Mouse (Mus musculus) MEL (cell line): ENCODE results near the gene Atpif1.

Source experiments
- CHD1 ChIP-seq: IDR thresholded peaks from 2 replicates; pipeline ENCODE4 v1.6.1; 2012; ENCODE audit warnings: low read depth, mild to moderate bottlenecking, inconsistent platforms, low read length, improper control_type of control experiment
- CTCF ChIP-seq, 3 experiments: IDR thresholded peaks in 2 of 3; conservative IDR thresholded peaks in 1 of 3; 2 replicates each; pipeline ENCODE4 v1.5.1; 2011 to 2012; ENCODE audit warnings: low read length in 3 of 3, low read depth in 2 of 3, mild to moderate bottlenecking in 2 of 3, improper control_type of control experiment in 1 of 3, inconsistent platforms in 1 of 3, mixed read lengths in 1 of 3, moderate library complexity in 1 of 3; ENCODE audit not compliant: control insufficient read depth in 1 of 3, insufficient read depth in 1 of 3, poor library complexity in 1 of 3, severe bottlenecking in 1 of 3
- EP300 ChIP-seq, 2 experiments: IDR thresholded peaks; 2 replicates each; pipeline ENCODE4 v1.6.1; 2011; ENCODE audit warnings: improper control_type of control experiment in 2 of 2, low read length in 2 of 2, low read depth in 1 of 2, mild to moderate bottlenecking in 1 of 2
- HCFC1 ChIP-seq: IDR thresholded peaks from 2 replicates; pipeline ENCODE4 v1.6.1; 2012; ENCODE audit warnings: low read depth, mild to moderate bottlenecking, inconsistent platforms, low read length, improper control_type of control experiment, moderate library complexity
- NELFE ChIP-seq: IDR thresholded peaks from 2 replicates; pipeline ENCODE4 v1.6.1; 2011; ENCODE audit warnings: low read depth, low read length, improper control_type of control experiment
- POLR2A ChIP-seq, 2 experiments: IDR thresholded peaks; 2 replicates each; pipeline ENCODE4 v1.6.1; 2011 to 2012; ENCODE audit warnings: low read length in 2 of 2, mild to moderate bottlenecking in 2 of 2, control low read depth in 1 of 2, improper control_type of control experiment in 1 of 2, low read depth in 1 of 2, moderate library complexity in 1 of 2; ENCODE audit not compliant: control insufficient read depth in 1 of 2, insufficient read depth in 1 of 2, poor library complexity in 1 of 2
- RCOR1 ChIP-seq: IDR thresholded peaks from 2 replicates; pipeline ENCODE4 v1.6.1; 2012; ENCODE audit warnings: low read depth, mild to moderate bottlenecking, inconsistent platforms, low read length, improper control_type of control experiment
- SIN3A ChIP-seq: IDR thresholded peaks from 2 replicates; pipeline ENCODE4 v1.6.1; 2012; ENCODE audit warnings: low read length, improper control_type of control experiment, inconsistent platforms
- TBP ChIP-seq: IDR thresholded peaks from 2 replicates; pipeline ENCODE4 v1.8.0; 2011; ENCODE audit warnings: low read depth, low read length, improper control_type of control experiment
- TCF12 ChIP-seq: IDR thresholded peaks from 2 replicates; pipeline ENCODE4 v1.6.1; 2014; ENCODE audit warnings: low read depth, mild to moderate bottlenecking, inconsistent platforms, low read length, improper control_type of control experiment, moderate library complexity
- UBTF ChIP-seq: IDR thresholded peaks from 2 replicates; pipeline ENCODE4 v1.6.1; 2012; ENCODE audit warnings: low read depth, mild to moderate bottlenecking, inconsistent platforms, low read length, improper control_type of control experiment, moderate library complexity, borderline replicate concordance; ENCODE audit not compliant: insufficient read depth

DNA sequence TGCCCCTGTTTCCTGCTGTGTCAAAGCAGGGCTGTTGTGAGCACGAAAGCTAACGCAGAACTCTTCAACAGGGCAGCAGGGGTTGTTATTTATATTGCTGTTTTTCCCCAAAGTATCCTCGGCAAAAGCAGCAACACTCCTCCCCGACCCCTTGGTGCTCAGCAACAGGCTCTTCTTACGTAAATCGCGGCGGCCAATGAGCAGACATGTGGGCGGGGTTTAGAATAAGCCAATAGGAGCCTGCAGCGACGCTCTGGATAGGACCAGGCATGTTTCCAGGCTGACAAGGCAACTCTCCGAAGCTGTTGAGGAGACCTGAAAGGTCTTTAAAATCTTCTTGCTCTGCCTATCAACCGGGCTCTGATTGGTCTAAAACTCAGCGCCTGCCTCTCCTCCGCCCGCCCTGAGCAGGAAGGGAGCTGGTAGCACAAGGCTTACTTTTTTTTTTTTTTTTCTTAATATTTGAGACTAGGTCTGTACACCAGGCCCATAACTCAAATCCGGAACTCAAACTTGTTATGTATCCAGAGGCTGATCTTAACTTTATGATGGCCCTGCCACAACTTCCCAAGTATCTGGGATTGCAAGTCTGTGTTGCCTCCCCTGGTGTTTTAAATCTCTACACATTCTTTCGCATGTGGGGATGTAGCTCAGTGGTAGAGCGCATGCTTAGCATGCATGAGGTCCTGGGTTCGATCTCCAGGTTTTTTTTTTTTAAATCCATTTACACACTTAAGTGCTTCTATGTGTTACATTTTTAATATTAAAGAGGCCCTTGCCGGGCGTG lies 17.9 kb downstream of the Atpif1 start:
- TF ChIP-seq TCF12 (peak; percentile 25; the same call in 1 of the 2 replicates), HCFC1 (peak; percentile 21; the same call in 1 of the 2 replicates), CTCF (IDR thresholded peaks at IDR 0.05 in 2 of 3, conservative IDR thresholded peaks at IDR 0.05 in 1 of 3; ENCODE audit: control insufficient read depth in 1 of 3, insufficient read depth in 1 of 3, low read depth in 2 of 3, low read length in 3 of 3, poor library complexity in 1 of 3, severe bottlenecking in 1 of 3) (no peak), NELFE (peak; percentile 57), RCOR1 (no peak), SIN3A (peak; percentile 36), POLR2A (IDR thresholded peaks at IDR 0.05; ENCODE audit: control insufficient read depth in 1 of 2, insufficient read depth in 1 of 2, low read depth in 1 of 2, low read length in 2 of 2, poor library complexity in 1 of 2) (peak; percentile 70 to 72), TBP (peak; percentile 98), UBTF (no peak), EP300 (IDR thresholded peaks at IDR 0.05; ENCODE audit: low read depth in 1 of 2, low read length in 2 of 2) (no peak), CHD1 (no peak)
